Mouse (Mus musculus) heart, adult 2 months (tissue): ENCODE results near the gene Hist1h2bj. TPM values are rescaled to one million over a fixed set of nuclear protein-coding genes. Genes with fewer than 3 reads are reported as not detected.

ENCODE experiments used
- DNase-seq, 2 experiments: peaks; one replicate each; pipeline ENCODE4 v3.0.0; 2021
- H3K27ac ChIP-seq: fragments of 200-600 bp; 2 replicates; pipeline ENCODE4 v1.8.1; 2022
- H3K27me3 ChIP-seq: fragments of 200-500 bp; 2 replicates; pipeline ENCODE4 v1.6.1; 2012; ENCODE audit warnings: mild to moderate bottlenecking, low read length, inconsistent platforms, mixed read lengths; ENCODE audit not compliant: control insufficient read depth, insufficient read depth
- H3K36me3 ChIP-seq: fragments of 200-500 bp; 2 replicates; pipeline ENCODE4 v1.6.1; 2012; ENCODE audit warnings: low read length, inconsistent platforms; ENCODE audit not compliant: control insufficient read depth, insufficient read depth
- H3K4me1 ChIP-seq: fragments of 200-500 bp; 2 replicates; pipeline ENCODE4 v1.6.1; 2011; ENCODE audit warnings: low read length; ENCODE audit not compliant: control insufficient read depth, insufficient read depth
- H3K4me3 ChIP-seq: fragments of 200-600 bp; 2 replicates; pipeline ENCODE4 v1.8.1; 2022
- H3K79me2 ChIP-seq: fragments of 200-500 bp; replicated peaks from 2 replicates; pipeline ENCODE4 v1.6.1; 2012; ENCODE audit warnings: mild to moderate bottlenecking, inconsistent platforms, low read length, moderate library complexity, mixed read lengths; ENCODE audit not compliant: control insufficient read depth, insufficient read depth
- H3K9ac ChIP-seq: fragments of 200-500 bp; 2 replicates; pipeline ENCODE4 v1.6.1; 2012; ENCODE audit warnings: low read depth, mild to moderate bottlenecking, control low read depth, inconsistent platforms, low read length, mixed read lengths
- CTCF ChIP-seq: fragments of 200-600 bp; IDR thresholded peaks from 2 replicates; pipeline ENCODE4 v1.8.1; 2022; ENCODE audit warnings: antibody characterized with exemption, mild to moderate bottlenecking, moderate library complexity
- EP300 ChIP-seq: fragments of 200-500 bp; IDR thresholded peaks from 2 replicates; pipeline ENCODE4 v1.6.1; 2011; ENCODE audit warnings: low read depth, low read length, control low read depth; ENCODE audit not compliant: insufficient read depth
- POLR2A ChIP-seq: fragments of 200-500 bp; IDR thresholded peaks from 2 replicates; pipeline ENCODE4 v1.6.1; 2011; ENCODE audit warnings: mild to moderate bottlenecking, low read depth, low read length, control low read depth; ENCODE audit not compliant: insufficient read depth
- WGBS: fragments of 180-500 bp; shearing (Covaris S2); methylation state at CpG from one replicate; pipeline ENCODE4 v1.1.7; 2018; 5-methylcytosine and 5-hydroxymethylcytosine counted together
- intact Hi-C: fragments of 180-260 bp; cut with DNase I; formaldehyde crosslinking; loops from one replicate; pipeline ENCODE4 v1.15.1; 2025
- polyA plus RNA-seq: library from polyadenylated mRNA; depleted of rRNA; stranded (reverse); fragments of >200 nt; gene quantifications from 2 replicates; pipeline ENCODE4 v1.2.3, GENCODE M21; 2012
- total RNA-seq, 2 experiments: library from RNA; stranded (reverse); gene quantifications; 2 replicates each; pipeline ENCODE4 v1.2.3; 2021

Gene Hist1h2bj
- total and polyA plus RNA-seq, 3 experiments, result 0.59 to 3.6 (median 2.8) TPM

GRCm38 (mm10) chr13:21996840-21997185 is 46.2 kb upstream of the Hist1h2bj start:
- 8% methylated on average over 13 of the region's 13 CpGs for WGBS
- Histone ChIP-seq H3K4me3 (no peak overlapping the region), H3K79me2 (no peaks in the 10 kb centered on the region), H3K27me3 (peaks cover 30% of the 10 kb centered on the region), H3K9ac (no peak overlapping the region), H3K27ac (no peak overlapping the region), H3K36me3 (no peaks in the 10 kb centered on the region), H3K4me1 (peaks cover 6% of the 10 kb centered on the region)
- intact Hi-C loops, result no loop called here
- TF ChIP-seq POLR2A, result no peak
- TF ChIP-seq CTCF, result no peak
- no peak for TF ChIP-seq EP300
- no peak for DNase-seq

- H3K36me3 ChIP-seq, result no peaks in the 10 kb centered on the region
- 14% methylated on average over 21 of the region's 21 CpGs for WGBS
- H3K4me3 ChIP-seq, result no peak overlapping the region
- intact Hi-C loops, result no loop called here
- H3K9ac ChIP-seq, result no peak overlapping the region
- peaks cover 6% of the 10 kb centered on the region for H3K4me1 ChIP-seq
- peaks cover 30% of the 10 kb centered on the region for H3K27me3 ChIP-seq
- DNase-seq, result no peak
- no peak for TF ChIP-seq POLR2A
- no peak overlapping the region for H3K27ac ChIP-seq
- no peaks in the 10 kb centered on the region for H3K79me2 ChIP-seq
These were observed 45.7 kb upstream of the Hist1h2bj start for GRCm38 (mm10) chr13:21997201-21997820.

- Histone ChIP-seq H3K27ac (no peak overlapping the region), H3K79me2 (no peaks in the 10 kb centered on the region), H3K36me3 (no peaks in the 10 kb centered on the region), H3K4me3 (no peak overlapping the region), H3K4me1 (peaks cover 6% of the 10 kb centered on the region), H3K9ac (no peak overlapping the region), H3K27me3 (peaks cover 30% of the 10 kb centered on the region)
- TF ChIP-seq EP300, result no peak
- no peak for TF ChIP-seq CTCF
- WGBS, result 13% methylated on average over 4 of the region's 4 CpGs
- intact Hi-C loops, result no loop called here
- no peak for DNase-seq
These were observed 45.2 kb upstream of the Hist1h2bj start for GRCm38 (mm10) chr13:21997821-21998220.

- no peak overlapping the region for H3K27ac ChIP-seq
- H3K27me3 ChIP-seq, result peaks cover 30% of the 10 kb centered on the region
- TF ChIP-seq POLR2A, result no peak
- no peak for TF ChIP-seq EP300
- 43% methylated on average over 3 of the region's 3 CpGs for WGBS
- H3K36me3 ChIP-seq, result no peaks in the 10 kb centered on the region
- no peak overlapping the region for H3K9ac ChIP-seq
- H3K4me1 ChIP-seq, result peaks cover 6% of the 10 kb centered on the region
- no peak for DNase-seq
- no peaks in the 10 kb centered on the region for H3K79me2 ChIP-seq
- intact Hi-C loops, result no loop called here
- H3K4me3 ChIP-seq, result no peak overlapping the region
These were observed 44.6 kb upstream of the Hist1h2bj start for GRCm38 (mm10) chr13:21998412-21998811.

GRCm38 (mm10) chr13:21999147-21999546 is 43.9 kb upstream of the Hist1h2bj start:
- intact Hi-C loops, result no loop called here
- peaks cover 28% of the 10 kb centered on the region for H3K27me3 ChIP-seq
- TF ChIP-seq CTCF (no peak), EP300 (no peak), POLR2A (no peak)
- H3K36me3 ChIP-seq, result no peaks in the 10 kb centered on the region
- peaks cover 6% of the 10 kb centered on the region for H3K4me1 ChIP-seq
- DNase-seq, result no peak
- no peaks in the 10 kb centered on the region for H3K79me2 ChIP-seq
- no peak overlapping the region for H3K4me3 ChIP-seq
- H3K27ac ChIP-seq, result no peak overlapping the region
- 43% methylated on average over 4 of the region's 4 CpGs for WGBS
- H3K9ac ChIP-seq, result no peak overlapping the region

- Histone ChIP-seq H3K79me2 (no peaks in the 10 kb centered on the region), H3K4me3 (no peak overlapping the region), H3K9ac (no peak overlapping the region), H3K4me1 (peaks cover 2% of the 10 kb centered on the region), H3K27me3 (peaks cover 29% of the 10 kb centered on the region), H3K27ac (no peak overlapping the region), H3K36me3 (no peaks in the 10 kb centered on the region)
- DNase-seq, result no peak
- TF ChIP-seq CTCF, result no peak
- TF ChIP-seq POLR2A, result no peak
- no peak for TF ChIP-seq EP300
- 63% methylated on average over 2 of the region's 2 CpGs for WGBS
- intact Hi-C loops, result no loop called here
These were observed 41.7 kb upstream of the Hist1h2bj start for GRCm38 (mm10) chr13:22001346-22001745.

- peaks cover 25% of the 10 kb centered on the region for H3K27me3 ChIP-seq
- H3K36me3 ChIP-seq, result no peaks in the 10 kb centered on the region
- TF ChIP-seq EP300 (no peak), CTCF (no peak), POLR2A (no peak)
- H3K4me3 ChIP-seq, result no peak overlapping the region
- no peak overlapping the region for H3K9ac ChIP-seq
- peaks cover 2% of the 10 kb centered on the region for H3K4me1 ChIP-seq
- DNase-seq, result no peak
- WGBS, result 16% methylated on average over 5 of the region's 5 CpGs
- intact Hi-C loops, result no loop called here
- no peaks in the 10 kb centered on the region for H3K79me2 ChIP-seq
- H3K27ac ChIP-seq, result no peak overlapping the region
These were observed 41.2 kb upstream of the Hist1h2bj start for GRCm38 (mm10) chr13:22001823-22002222.
